Mouse (Mus musculus) G1E-ER4 (cell line): ENCODE data around the gene Ror2. TPM values are rescaled to one million over a fixed set of nuclear protein-coding genes. Genes with fewer than 3 reads are reported as not detected.

Experiments
- GATA1 ChIP-seq: IDR thresholded peaks from one replicate; pipeline ENCODE4 v1.8.0; 2012; ENCODE audit warnings: low read length, inconsistent platforms
- polyA plus RNA-seq: library from polyadenylated mRNA; stranded (reverse); fragments of >175 nt; gene quantifications from 2 replicates; pipeline ENCODE4 v1.2.3, GENCODE M21; 2012

Gene Ror2
- polyA plus RNA-seq, 1 experiment: not detected

GRCm38 (mm10) chr13:53099771-53100682 lies 185.9 kb downstream of the Ror2 start:
- TF ChIP-seq GATA1: no peak

GRCm38 (mm10) chr13:53096615-53097014 lies 189.3 kb downstream of the Ror2 start:
- TF ChIP-seq GATA1: no peak

- no peak for TF ChIP-seq GATA1
These were observed 190.7 kb downstream of the Ror2 start for GRCm38 (mm10) chr13:53095222-53095621.

GRCm38 (mm10) chr13:53094658-53095057 lies 191.3 kb downstream of the Ror2 start:
- TF ChIP-seq GATA1: no peak

GRCm38 (mm10) chr13:53093407-53093806 lies 192.5 kb downstream of the Ror2 start:
- TF ChIP-seq GATA1: no peak

- no peak for TF ChIP-seq GATA1
These were observed 199.2 kb downstream of the Ror2 start for GRCm38 (mm10) chr13:53086552-53087282.

GRCm38 (mm10) chr13:53081846-53082245 lies 204.1 kb downstream of the Ror2 start:
- TF ChIP-seq GATA1: no peak

GRCm38 (mm10) chr13:53077732-53078345 lies 208.1 kb downstream of the Ror2 start:
- TF ChIP-seq GATA1: no peak

GRCm38 (mm10) chr13:53075006-53075405 lies 210.9 kb downstream of the Ror2 start:
- no peak for TF ChIP-seq GATA1

- TF ChIP-seq GATA1: no peak
These were observed 216.7 kb downstream of the Ror2 start for GRCm38 (mm10) chr13:53069076-53069690.

GRCm38 (mm10) chr13:53068461-53068860 lies 217.5 kb downstream of the Ror2 start:
- TF ChIP-seq GATA1: no peak

GRCm38 (mm10) chr13:53067949-53068348 lies 218.0 kb downstream of the Ror2 start:
- TF ChIP-seq GATA1: no peak

GRCm38 (mm10) chr13:53065122-53065521 lies 220.8 kb downstream of the Ror2 start:
- TF ChIP-seq GATA1: no peak

GRCm38 (mm10) chr13:53064681-53065080 lies 221.2 kb downstream of the Ror2 start:
- no peak for TF ChIP-seq GATA1

Other genes with a start within 250 kb of the Ror2 start
- gene Sptlc1, start 91.3 kb upstream of the Ror2 start, polyA plus RNA-seq: 3.7 and 4.1 TPM in 2 replicates
- gene Msx2, start 186.9 kb upstream of the Ror2 start, polyA plus RNA-seq: not detected in 2 replicates